Mouse (Mus musculus) heart, postnatal 0 days (tissue): ENCODE measurements around the gene Atxn7. TPM values are rescaled to one million over a fixed set of nuclear protein-coding genes. Genes with fewer than 3 reads are reported as not detected.

Experiments
- ATAC-seq: fragments of 200-750 bp; cut with Nextera tagmentation; 2 replicates; pipeline ENCODE4 v1.8.0; 2017; ENCODE audit warnings: low read depth, moderate number of reproducible peaks, moderate library complexity; ENCODE audit not compliant: insufficient read depth
- DNase-seq: peaks from one replicate; pipeline ENCODE4 v3.0.0-alpha.2; 2016; ENCODE audit warnings: low spot score
- H3K27ac ChIP-seq: fragments of 300-500 bp; sonication (generic); 2 replicates; pipeline ENCODE4 v1.5.1; 2014; ENCODE audit warnings: low read depth, mild to moderate bottlenecking
- H3K27me3 ChIP-seq: fragments of 300-500 bp; sonication (generic); 2 replicates; pipeline ENCODE4 v1.6.1; 2014; ENCODE audit warnings: low read length, mixed read lengths; ENCODE audit not compliant: control insufficient read depth, insufficient read depth
- H3K36me3 ChIP-seq: fragments of 300-500 bp; sonication (generic); replicated peaks from 2 replicates; pipeline ENCODE4 v1.6.1; 2014; ENCODE audit warnings: low read length, mixed read lengths; ENCODE audit not compliant: control insufficient read depth, insufficient read depth
- H3K4me1 ChIP-seq: fragments of 300-500 bp; sonication (generic); 2 replicates; pipeline ENCODE4 v1.6.1; 2014; ENCODE audit warnings: antibody characterized with exemption; ENCODE audit not compliant: control insufficient read depth, insufficient read depth
- H3K4me2 ChIP-seq: fragments of 300-500 bp; sonication (generic); 2 replicates; pipeline ENCODE4 v1.6.1; 2014; ENCODE audit warnings: low read depth, mild to moderate bottlenecking, low read length, moderate library complexity
- H3K4me3 ChIP-seq: fragments of 300-500 bp; sonication (generic); 2 replicates; pipeline ENCODE4 v1.5.1; 2014; ENCODE audit warnings: low read depth, low read length
- H3K9ac ChIP-seq: fragments of 300-500 bp; sonication (generic); replicated peaks from 2 replicates; pipeline ENCODE4 v1.6.1; 2014; ENCODE audit warnings: low read depth, low read length, mixed read lengths
- H3K9me3 ChIP-seq: fragments of 300-500 bp; sonication (generic); replicated peaks from 2 replicates; pipeline ENCODE4 v1.6.1; 2016; ENCODE audit warnings: low read length; ENCODE audit not compliant: control insufficient read depth
- CTCF ChIP-seq: IDR thresholded peaks from 2 replicates; pipeline ENCODE4 v1.5.1; 2016; ENCODE audit warnings: antibody characterized with exemption, control low read depth, low read depth
- EP300 ChIP-seq: IDR thresholded peaks from 2 replicates; pipeline ENCODE4 v1.6.1; 2016; ENCODE audit warnings: antibody characterized with exemption, low read depth
- WGBS: fragments of 180-500 bp; shearing (Covaris S2); extraction: QIAGEN DNeasy Blood & Tissue Kit; methylation state at CpG from one replicate; pipeline ENCODE4 v1.1.7; 2014; 5-methylcytosine and 5-hydroxymethylcytosine counted together
- polyA plus RNA-seq: library from polyadenylated mRNA; unstranded; fragments of >200 nt; fragmentation: Nextera tagmentation; extraction: Ambion mirVana; gene quantifications from 2 replicates; pipeline ENCODE4 v1.2.1, GENCODE M21; 2015
- total RNA-seq: library from RNA; depleted of rRNA; stranded (reverse); fragments of >200 nt; gene quantifications from 2 replicates; pipeline ENCODE4 v1.2.3, GENCODE M21; 2014; ENCODE audit warnings: low replicate concordance

Gene Atxn7
- total and polyA plus RNA-seq, 2 experiments from 2014 or later: 2.1 to 12.4 TPM

GRCm38 (mm10) chr14:13988397-13988796 is 27.2 kb downstream of the Atxn7 start:
- Histone ChIP-seq H3K27ac (no peak overlapping the region), H3K4me2 (no peak overlapping the region), H3K27me3 (no peaks in the 10 kb centered on the region), H3K4me1 (no peaks in the 10 kb centered on the region), H3K4me3 (no peak overlapping the region), H3K36me3 (no peaks in the 10 kb centered on the region), H3K9me3 (no peaks in the 10 kb centered on the region), H3K9ac (no peak overlapping the region)
- TF ChIP-seq EP300 (no peak), CTCF (no peak)
- 41% methylated on average over 2 of the region's 2 CpGs for WGBS
- no peak for ATAC-seq
- DNase-seq: no peak

- no peak for ATAC-seq
- WGBS: 86% methylated on average over 3 of the region's 3 CpGs
- TF ChIP-seq CTCF: no peak
These were observed 29.5 kb downstream of the Atxn7 start for GRCm38 (mm10) chr14:13990741-13991140.

GRCm38 (mm10) chr14:13995206-13996097 is 34.2 kb downstream of the Atxn7 start:
- no peak overlapping the region for H3K27ac ChIP-seq
- H3K4me2 ChIP-seq: no peak overlapping the region
- H3K4me1 ChIP-seq: no peaks in the 10 kb centered on the region
- 26% methylated on average over 9 of the region's 9 CpGs for WGBS
- no peak overlapping the region for H3K4me3 ChIP-seq
- H3K9me3 ChIP-seq: no peaks in the 10 kb centered on the region
- peak; percentile 51 for ATAC-seq
- no peaks in the 10 kb centered on the region for H3K27me3 ChIP-seq
- no peak for DNase-seq
- no peak for TF ChIP-seq EP300
- TF ChIP-seq CTCF: peak; percentile 45
- H3K36me3 ChIP-seq: no peaks in the 10 kb centered on the region
- H3K9ac ChIP-seq: no peak overlapping the region

More at GRCm38 (mm10) chr14:13990741-13991140, 29.5 kb downstream of the Atxn7 start:
- DNase-seq: no peak
- Histone ChIP-seq H3K27ac (no peak overlapping the region), H3K9ac (no peak overlapping the region), H3K36me3 (no peaks in the 10 kb centered on the region), H3K9me3 (no peaks in the 10 kb centered on the region), H3K4me2 (no peak overlapping the region), H3K4me1 (no peaks in the 10 kb centered on the region), H3K27me3 (no peaks in the 10 kb centered on the region), H3K4me3 (no peak overlapping the region)

GRCm38 (mm10) chr14:14002771-14003170 is 41.5 kb downstream of the Atxn7 start:
- ATAC-seq (no peak), DNase-seq (no peak)
- Histone ChIP-seq H3K36me3 (no peaks in the 10 kb centered on the region), H3K4me1 (no peaks in the 10 kb centered on the region), H3K9ac (no peak overlapping the region), H3K4me3 (no peak overlapping the region), H3K9me3 (no peaks in the 10 kb centered on the region), H3K4me2 (no peak overlapping the region), H3K27me3 (no peaks in the 10 kb centered on the region), H3K27ac (no peak overlapping the region)
- TF ChIP-seq CTCF: no peak
- 93% methylated on average over 7 of the region's 7 CpGs for WGBS

GRCm38 (mm10) chr14:14009712-14010111 is 48.5 kb downstream of the Atxn7 start:
- 41% methylated on average over 6 of the region's 6 CpGs for WGBS
- H3K27ac ChIP-seq: no peak overlapping the region
- no peak for TF ChIP-seq CTCF
- TF ChIP-seq EP300: no peak
- peaks cover 9% of the 10 kb centered on the region for H3K4me1 ChIP-seq
- no peaks in the 10 kb centered on the region for H3K36me3 ChIP-seq
- ATAC-seq (no peak), DNase-seq (no peak)
- H3K9ac ChIP-seq: no peak overlapping the region
- H3K27me3 ChIP-seq: no peaks in the 10 kb centered on the region
- no peak overlapping the region for H3K4me3 ChIP-seq
- no peak overlapping the region for H3K4me2 ChIP-seq
- no peaks in the 10 kb centered on the region for H3K9me3 ChIP-seq
